9 mouse cellular contexts compared by ENCODE assay signal in genomic region chr1:89041290-89041689, GRCm38 (mm10). TPM values are rescaled to one million over a fixed set of nuclear protein-coding genes. Genes with fewer than 3 reads are reported as not detected.
DNase-seq lines count a peak whose midpoint lies in the region; ATAC-seq and TF ChIP-seq lines count a peak whose summit lies in the region.
"Had no signal": no experiment of that assay in that cellular context is flagged by ENCODE, and none has a peak within 500 bp of the region (broad histone marks: within the 10 kb centered on the region; RNA-seq: fewer than 3 reads in every experiment).

No protein-coding gene starts in this region.

- DNase-seq in ES-CJ7 (ENCODE audit: low read depth, low spot score) (peak; percentile 41), R1 (ENCODE audit: low read depth, low spot score) (peak; percentile 67)
- peak; percentile 52 to 67 for DNase-seq in heart, postnatal 14 days
- peak; percentile 73 for DNase-seq in lung, embryonic 14.5 days
- DNase-seq in right cerebral cortex, adult 2 months (ENCODE audit: low spot score in 2 of 2), result no peak
- DNase-seq in yolk sac, embryonic 10.5 days (ENCODE audit: low spot score), result no peak
- DNase-seq in adrenal gland, postnatal 14 days, result no peak

- WGBS in lung, embryonic 14.5 days, result 40% methylated on average over 5 of the region's 5 CpGs

- H3K36me3 ChIP-seq in lung, embryonic 14.5 days (ENCODE audit: insufficient read depth), result no peaks in the 10 kb centered on the region
- H3K36me3 ChIP-seq: neural tube, embryonic 13.5 days had no signal

- H3K9me3 ChIP-seq in lung, embryonic 14.5 days (ENCODE audit: low read depth, low read length), result no peaks in the 10 kb centered on the region

- 0 out of 2 replicates have a peak overlapping the region, but pooled peaks have one; percentile 3 for H3K27ac ChIP-seq in lung, embryonic 14.5 days (ENCODE audit: low read depth)
- H3K27ac ChIP-seq: neural tube, embryonic 13.5 days had no signal

- TF ChIP-seq CTCF in lung, embryonic 14.5 days (IDR thresholded peaks at IDR 0.05; ENCODE audit: low read depth), result no peak

- no peaks in the 10 kb centered on the region for H3K4me1 ChIP-seq in lung, embryonic 14.5 days (ENCODE audit: insufficient read depth)
- H3K4me1 ChIP-seq: megakaryocyte, embryonic 14.5 days had no signal

- no peak overlapping the region for H3K4me2 ChIP-seq in lung, embryonic 14.5 days
- H3K4me2 ChIP-seq: neural tube, embryonic 13.5 days had no signal

- no peak for ATAC-seq in lung, embryonic 14.5 days (ENCODE audit: insufficient read depth)

- intact Hi-C loops in heart, postnatal 14 days (cut with DNase I), result no loop called here

- no peak overlapping the region for H3K9ac ChIP-seq in lung, embryonic 14.5 days
- H3K9ac ChIP-seq: neural tube, embryonic 13.5 days had no signal

- H3K4me3 ChIP-seq in lung, embryonic 14.5 days (ENCODE audit: low read depth, low read length), result no peak overlapping the region
- H3K4me3 ChIP-seq: megakaryocyte, embryonic 14.5 days; neural tube, embryonic 13.5 days had no signal

- H3K27me3 ChIP-seq in lung, embryonic 14.5 days (ENCODE audit: insufficient read depth, low read length), result no peaks in the 10 kb centered on the region
- H3K27me3 ChIP-seq: megakaryocyte, embryonic 14.5 days; neural tube, embryonic 13.5 days had no signal

RNA-seq across cellular contexts. Expression of gene Sh3bp4, which starts 28.9 kb away (rescaled TPM):
- total RNA-seq in heart, postnatal 14 days (2021), result 10 to 100 TPM; 15.5 to 17.1 TPM
- 25.5 and 26.2 TPM in 2 replicates for polyA plus RNA-seq in lung, embryonic 14.5 days (2014; fragmentation: Nextera tagmentation; extraction: Ambion mirVana)
- total RNA-seq in adrenal gland, postnatal 14 days (2021), result 15.0 and 19.1 TPM in 2 replicates

Comparison
In these comparisons a context has a peak if more than half of its experiments do, and no peak if none do; other contexts are left out.
1. DNase-seq: peak in ES-CJ7 (single experiment), R1 (single experiment), heart, postnatal 14 days (2 of 2) and lung, embryonic 14.5 days (single experiment); none in right cerebral cortex, adult 2 months (0 of 2), yolk sac, embryonic 10.5 days (single experiment) and adrenal gland, postnatal 14 days (single experiment).